Mouse (Mus musculus): ENCODE results near the gene Slpi. TPM values are rescaled to one million over a fixed set of nuclear protein-coding genes. Genes with fewer than 3 reads are reported as not detected.

The Slpi gene
- polyA plus RNA-seq, 2 experiments from 2014 or later: 3.4 to 4.2 TPM

Other genes with a start within 250 kb of the Slpi start
- under 1 TPM in 1 of 2 experiments, not detected in 1; 0.12 TPM for gene Kcns1, start 218.0 kb downstream of the Slpi start, polyA plus RNA-seq (2017; shearing (Covaris generic))
- not detected for gene Wfdc5, start 206.4 kb downstream of the Slpi start, polyA plus RNA-seq (2017; shearing (Covaris generic))
- not detected for gene Wfdc12, start 198.5 kb downstream of the Slpi start, polyA plus RNA-seq (2017; shearing (Covaris generic))
- not detected for gene Wfdc15a, start 189.0 kb downstream of the Slpi start, polyA plus RNA-seq (2017; shearing (Covaris generic))
- gene Wfdc15b, start 167.4 kb downstream of the Slpi start, polyA plus RNA-seq (2017; shearing (Covaris generic)): not detected
- gene Svs2, start 150.6 kb downstream of the Slpi start, polyA plus RNA-seq (2017; shearing (Covaris generic)): not detected
- not detected for gene Svs3b, start 132.5 kb downstream of the Slpi start, polyA plus RNA-seq (2017; shearing (Covaris generic))
- gene Svs4, start 110.6 kb downstream of the Slpi start, polyA plus RNA-seq (2017; shearing (Covaris generic)): not detected
- gene Svs3a, start 99.8 kb downstream of the Slpi start, polyA plus RNA-seq (2017; shearing (Covaris generic)): not detected
- gene Svs6, start 72.3 kb downstream of the Slpi start, polyA plus RNA-seq (2017; shearing (Covaris generic)): not detected
- not detected for gene Svs5, start 56.4 kb downstream of the Slpi start, polyA plus RNA-seq (2017; shearing (Covaris generic))
- gene Rbpjl, start 14.0 kb upstream of the Slpi start, polyA plus RNA-seq (2017; shearing (Covaris generic)): not detected
- under 1 TPM in 1 of 2 experiments, not detected in 1; 0.32 TPM for gene Matn4, start 16.1 kb upstream of the Slpi start, polyA plus RNA-seq (2017; shearing (Covaris generic))
- gene Sdc4, start 54.8 kb upstream of the Slpi start, polyA plus RNA-seq (2017; shearing (Covaris generic)): 10 to 100 TPM; 13.8 to 23.7 TPM
- gene Sys1, start 67.9 kb upstream of the Slpi start, polyA plus RNA-seq (2017; shearing (Covaris generic)): 10 to 100 TPM; 29.7 to 33.4 TPM
- 1 to 10 TPM in 1 of 2 experiments, not detected in 1; 3.7 TPM for gene Gm20458, start 71.9 kb upstream of the Slpi start, polyA plus RNA-seq (2017; shearing (Covaris generic))
- gene Trp53tg5, start 84.6 kb upstream of the Slpi start, polyA plus RNA-seq (2017; shearing (Covaris generic)): under 1 TPM in 1 of 2 experiments, not detected in 1; 0.37 TPM
- gene Dbndd2, start 97.0 kb upstream of the Slpi start, polyA plus RNA-seq (2017; shearing (Covaris generic)): 1 to 10 TPM; 2.1 to 6.8 TPM
- gene Pigt, start 108.4 kb upstream of the Slpi start, polyA plus RNA-seq (2017; shearing (Covaris generic)): 10 to 100 TPM; 19.6 to 47.7 TPM
- not detected for gene Wfdc2, start 173.3 kb upstream of the Slpi start, polyA plus RNA-seq (2017; shearing (Covaris generic))
- gene Spint3, start 184.4 kb upstream of the Slpi start, polyA plus RNA-seq (2017; shearing (Covaris generic)): not detected
- gene Wfdc6a, start 196.4 kb upstream of the Slpi start, polyA plus RNA-seq (2017; shearing (Covaris generic)): not detected
- gene Eppin, start 204.5 kb upstream of the Slpi start, polyA plus RNA-seq (2017; shearing (Covaris generic)): not detected
- not detected for gene Wfdc6b, start 224.4 kb upstream of the Slpi start, polyA plus RNA-seq (2017; shearing (Covaris generic))
- gene Wfdc8, start 224.5 kb upstream of the Slpi start, polyA plus RNA-seq (2017; shearing (Covaris generic)): not detected
- gene Wfdc16, start 249.7 kb upstream of the Slpi start, polyA plus RNA-seq (2017; shearing (Covaris generic)): not detected